Comparison of ENCODE assay signal across 8 mouse cellular contexts in genomic region chr2:122739023-122739422, GRCm38 (mm10). TPM values are rescaled to one million over a fixed set of nuclear protein-coding genes. Genes with fewer than 3 reads are reported as not detected.
A peak's percentile ranks its signal among the peaks of the same experiment; 100 is the strongest.
DNase-seq lines count a peak whose midpoint lies in the region; ATAC-seq and TF ChIP-seq lines count a peak whose summit lies in the region.

No protein-coding gene starts in this region.

- H3K9me3 ChIP-seq in hindbrain, embryonic 13.5 days = no peaks in the 10 kb centered on the region
- no peaks in the 10 kb centered on the region for H3K9me3 ChIP-seq in midbrain, embryonic 16.5 days (replicated peaks; ENCODE audit: control insufficient read depth, low read length, poor library complexity, severe bottlenecking)

- H3K4me1 ChIP-seq in bone marrow macrophage, adult 2 months (ENCODE audit: control insufficient read depth, insufficient read depth, low read length) = peaks cover 27% of the 10 kb centered on the region
- H3K4me1 ChIP-seq in hindbrain, embryonic 13.5 days (replicated peaks) = peaks cover 18% of the 10 kb centered on the region
- peaks cover 21% of the 10 kb centered on the region for H3K4me1 ChIP-seq in midbrain, embryonic 16.5 days (ENCODE audit: control insufficient read depth, insufficient read depth, low read length)

- peak overlapping the region; percentile 72 for H3K4me2 ChIP-seq in hindbrain, embryonic 13.5 days
- H3K4me2 ChIP-seq in midbrain, embryonic 16.5 days (ENCODE audit: low read length) = peak overlapping the region; percentile 69

- DNase-seq in layer of hippocampus, adult 9-10 months (ENCODE audit: low spot score) = peak; percentile 25
- no peak for DNase-seq in layer of hippocampus, postnatal 36 days
- DNase-seq in urinary bladder, postnatal 14 days (ENCODE audit: low spot score) = no peak
- no peak for DNase-seq in urinary bladder, adult 18-20 months (ENCODE audit: low spot score in 2 of 2)
- no peak for DNase-seq in yolk sac, embryonic 10.5 days (ENCODE audit: low spot score)

- H3K4me3 ChIP-seq in bone marrow macrophage, adult 2 months (ENCODE audit: insufficient read depth, low read length) = peak overlapping the region; percentile 99
- H3K4me3 ChIP-seq in hindbrain, embryonic 13.5 days = peak overlapping the region; percentile 80
- H3K4me3 ChIP-seq in midbrain, embryonic 16.5 days (ENCODE audit: low read depth, low read length) = peak overlapping the region; percentile 92

- no peak for TF ChIP-seq CTCF in bone marrow macrophage, adult 2 months (IDR thresholded peaks at IDR 0.05; ENCODE audit: low read depth, low read length)

- peak overlapping the region; percentile 97 for H3K27ac ChIP-seq in bone marrow macrophage, adult 2 months (ENCODE audit: insufficient read depth, low read depth, low read length)
- peak overlapping the region; percentile 96 for H3K27ac ChIP-seq in hindbrain, embryonic 13.5 days
- H3K27ac ChIP-seq in midbrain, embryonic 16.5 days (ENCODE audit: low read length) = peak overlapping the region; percentile 93

- WGBS in hindbrain, embryonic 13.5 days = 35% methylated on average over 7 of the region's 7 CpGs
- WGBS in midbrain, embryonic 16.5 days = 34% methylated on average over 7 of the region's 7 CpGs

- peak overlapping the region; percentile 93 for H3K9ac ChIP-seq in hindbrain, embryonic 13.5 days
- H3K9ac ChIP-seq in midbrain, embryonic 16.5 days (ENCODE audit: low read depth, low read length) = peak overlapping the region; percentile 96

- peaks cover 14% of the 10 kb centered on the region for H3K36me3 ChIP-seq in hindbrain, embryonic 13.5 days
- H3K36me3 ChIP-seq in midbrain, embryonic 16.5 days (ENCODE audit: control insufficient read depth, insufficient read depth, low read length) = no peaks in the 10 kb centered on the region; the same call in 1 of the 2 replicates

- no peak for ATAC-seq in hindbrain, embryonic 13.5 days (ENCODE audit: low FRiP score)
- no peak for ATAC-seq in midbrain, embryonic 16.5 days

- no peak for TF ChIP-seq POLR2A in bone marrow macrophage, adult 2 months (IDR thresholded peaks at IDR 0.05; ENCODE audit: borderline replicate concordance, low read depth, low read length)

- peaks cover 15% of the 10 kb centered on the region for H3K27me3 ChIP-seq in hindbrain, embryonic 13.5 days
- H3K27me3 ChIP-seq in midbrain, embryonic 16.5 days (ENCODE audit: control insufficient read depth, insufficient read depth, low read depth, low read length) = peaks cover 11% of the 10 kb centered on the region

RNA-seq across cellular contexts. Expression of gene Bloc1s6, which starts 0.7 kb away (rescaled TPM):
- 10 to 100 TPM; 19.9 to 28.0 TPM for total RNA-seq in layer of hippocampus, postnatal 36 days (2021)
- 48.0 and 48.8 TPM in 2 replicates for polyA plus RNA-seq in bone marrow macrophage, adult 2 months (2012; ENCODE audit: insufficient read depth, insufficient read length, missing spikeins)
- 88.1 and 97.7 TPM in 2 replicates for polyA plus RNA-seq in hindbrain, embryonic 13.5 days (2015; fragmentation: Nextera tagmentation; extraction: Ambion mirVana)
- 108 and 114 TPM in 2 replicates for polyA plus RNA-seq in midbrain, embryonic 16.5 days (2015; fragmentation: Nextera tagmentation; extraction: Ambion mirVana)

RNA-seq across cellular contexts. Expression of gene Sqor, which starts 26.0 kb away (rescaled TPM):
- 1 to 10 TPM; 5.3 to 5.9 TPM for total RNA-seq in layer of hippocampus, postnatal 36 days (2021)
- 111 and 118 TPM in 2 replicates for polyA plus RNA-seq in bone marrow macrophage, adult 2 months (2012; ENCODE audit: insufficient read depth, insufficient read length, missing spikeins)
- polyA plus RNA-seq in hindbrain, embryonic 13.5 days (2015; fragmentation: Nextera tagmentation; extraction: Ambion mirVana) = 2.7 and 3.6 TPM in 2 replicates
- polyA plus RNA-seq in midbrain, embryonic 16.5 days (2015; fragmentation: Nextera tagmentation; extraction: Ambion mirVana) = 2.4 and 3.1 TPM in 2 replicates

RNA-seq across cellular contexts. Expression of gene Slc30a4, which starts 36.6 kb away (rescaled TPM):
- 10 to 100 TPM; 28.4 to 29.4 TPM for total RNA-seq in layer of hippocampus, postnatal 36 days (2021)
- 6.6 and 7.7 TPM in 2 replicates for polyA plus RNA-seq in bone marrow macrophage, adult 2 months (2012; ENCODE audit: insufficient read depth, insufficient read length, missing spikeins)
- 6.0 and 6.1 TPM in 2 replicates for polyA plus RNA-seq in hindbrain, embryonic 13.5 days (2015; fragmentation: Nextera tagmentation; extraction: Ambion mirVana)
- 5.8 and 6.5 TPM in 2 replicates for polyA plus RNA-seq in midbrain, embryonic 16.5 days (2015; fragmentation: Nextera tagmentation; extraction: Ambion mirVana)

Comparison
In these comparisons a context has a peak if more than half of its experiments do, and no peak if none do; other contexts are left out.
1. RNA of gene Sqor, which starts 26.0 kb away (polyA plus RNA-seq): 111 to 118 TPM in bone marrow macrophage, adult 2 months; 2.7 to 3.6 TPM in hindbrain, embryonic 13.5 days and 2.4 to 3.1 TPM in midbrain, embryonic 16.5 days; every median in the first group is over 10 times any median in the second.
2. Peak in every context shown above with its lines, with median percentiles within 50 percentile points of each other: H3K27ac ChIP-seq and H3K4me3 ChIP-seq.